Mouse (Mus musculus) limb, embryonic 14.5 days (tissue): ENCODE results near the gene Mnd1. TPM values are rescaled to one million over a fixed set of nuclear protein-coding genes. Genes with fewer than 3 reads are reported as not detected.

Source experiments
- ATAC-seq: fragments of 200-750 bp; cut with Nextera tagmentation; 2 replicates; pipeline ENCODE4 v1.8.0; 2017; ENCODE audit warnings: low read depth, moderate number of reproducible peaks, moderate TSS enrichment; ENCODE audit not compliant: low FRiP score
- DNase-seq: peaks from one replicate; pipeline ENCODE4 v3.0.0-alpha.2; 2015; ENCODE audit warnings: low spot score
- H3K27ac ChIP-seq: fragments of 300-500 bp; sonication (generic); replicated peaks from 2 replicates; pipeline ENCODE4 v1.5.1; 2014; ENCODE audit warnings: low read depth, mild to moderate bottlenecking, low read length, moderate library complexity, mixed read lengths
- H3K27me3 ChIP-seq: fragments of 300-500 bp; sonication (generic); 2 replicates; pipeline ENCODE4 v1.6.1; 2014; ENCODE audit warnings: low read length, mixed read lengths; ENCODE audit not compliant: control insufficient read depth, insufficient read depth
- H3K36me3 ChIP-seq: fragments of 300-500 bp; sonication (generic); 2 replicates; pipeline ENCODE4 v1.6.1; 2014; ENCODE audit warnings: mild to moderate bottlenecking, low read length, moderate library complexity, mixed read lengths; ENCODE audit not compliant: control insufficient read depth, insufficient read depth
- H3K4me1 ChIP-seq: fragments of 300-500 bp; sonication (generic); 2 replicates; pipeline ENCODE4 v1.6.1; 2014; ENCODE audit warnings: antibody characterized with exemption, low read length, mixed read lengths; ENCODE audit not compliant: control insufficient read depth, insufficient read depth
- H3K4me2 ChIP-seq: fragments of 300-500 bp; sonication (generic); replicated peaks from 2 replicates; pipeline ENCODE4 v1.6.1; 2014; ENCODE audit warnings: low read depth, mild to moderate bottlenecking, low read length, moderate library complexity; ENCODE audit not compliant: severe bottlenecking
- H3K4me3 ChIP-seq: fragments of 300-500 bp; sonication (generic); replicated peaks from 2 replicates; pipeline ENCODE4 v1.5.1; 2014; ENCODE audit warnings: low read length
- H3K9ac ChIP-seq: fragments of 300-500 bp; sonication (generic); 2 replicates; pipeline ENCODE4 v1.6.1; 2014; ENCODE audit warnings: mild to moderate bottlenecking, low read depth, low read length, moderate library complexity; ENCODE audit not compliant: severe bottlenecking
- H3K9me3 ChIP-seq: fragments of 300-500 bp; sonication (generic); 2 replicates; pipeline ENCODE4 v1.6.1; 2016; ENCODE audit warnings: low read length; ENCODE audit not compliant: control insufficient read depth
- POLR2A ChIP-seq: fragments of 200-500 bp; IDR thresholded peaks from 2 replicates; pipeline ENCODE4 v1.8.0; 2012; ENCODE audit warnings: inconsistent platforms, mild to moderate bottlenecking, moderate library complexity, borderline replicate concordance; ENCODE audit not compliant: insufficient read depth, insufficient read length; ENCODE audit errors: extremely low read depth
- WGBS: fragments of 180-500 bp; shearing (Covaris S2); extraction: QIAGEN DNeasy Blood & Tissue Kit; methylation state at CpG from one replicate; pipeline ENCODE4 v1.1.7; 2014; 5-methylcytosine and 5-hydroxymethylcytosine counted together
- polyA plus RNA-seq, 2 experiments: library from polyadenylated mRNA; depleted of rRNA in 1 of 2; stranded (reverse) in 1 of 2; unstranded in 1 of 2; fragments of >200 nt; fragmentation: Nextera tagmentation in 1 of 2; extraction: Ambion mirVana in 1 of 2; gene quantifications; 2 replicates each; pipeline versions ENCODE4 v1.2.1 to v1.2.3; 2012 to 2014

The Mnd1 gene
- polyA plus RNA-seq, 2 experiments, result 9.8 to 14.3 TPM

DNA sequence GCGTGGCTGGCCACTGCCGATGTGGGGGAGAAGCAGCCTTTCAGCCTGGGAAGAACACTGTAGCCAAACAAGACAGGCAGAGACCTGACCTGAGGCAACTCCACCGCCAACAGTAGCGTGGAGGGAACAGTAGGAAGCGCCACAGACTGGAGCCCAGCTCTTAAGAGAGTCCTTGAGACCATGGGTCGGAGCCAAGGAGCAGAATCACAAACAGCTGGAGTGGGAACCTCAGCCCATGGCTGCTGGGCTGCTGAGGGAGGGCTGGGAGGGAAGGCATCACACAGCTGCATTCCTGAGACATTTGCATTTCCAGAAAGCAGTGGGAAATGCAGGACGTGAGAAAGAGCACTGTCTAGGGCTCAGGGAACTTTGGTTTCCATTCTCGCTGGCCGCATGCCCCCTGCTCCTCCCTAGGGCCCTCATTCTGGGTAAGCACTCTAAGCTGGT lies 106.8 kb downstream of the Mnd1 start:
- 0 out of 2 replicates have a peak overlapping the region, but pooled peaks have one; percentile 13 for H3K4me2 ChIP-seq
- DNase-seq (peak; percentile 81), ATAC-seq (peak; percentile 91)
- H3K4me1 ChIP-seq, result peaks cover 14% of the 10 kb centered on the region
- no peaks in the 10 kb centered on the region for H3K36me3 ChIP-seq
- no peak overlapping the region for H3K9ac ChIP-seq
- no peaks in the 10 kb centered on the region for H3K27me3 ChIP-seq
- 0 out of 2 replicates have a peak overlapping the region, but pooled peaks have one; percentile 43 for H3K27ac ChIP-seq
- no peaks in the 10 kb centered on the region for H3K9me3 ChIP-seq
- no peak overlapping the region for H3K4me3 ChIP-seq
- TF ChIP-seq POLR2A, result no peak
- 9% methylated on average over 9 of the region's 9 CpGs for WGBS

GRCm38 (mm10) chr3:84046206-84046605 lies 109.4 kb downstream of the Mnd1 start:
- no peak overlapping the region for H3K4me3 ChIP-seq
- TF ChIP-seq POLR2A, result no peak
- DNase-seq (no peak), ATAC-seq (no peak)
- no peaks in the 10 kb centered on the region for H3K36me3 ChIP-seq
- 89% methylated on average over 8 of the region's 8 CpGs for WGBS
- no peaks in the 10 kb centered on the region for H3K27me3 ChIP-seq
- no peak overlapping the region for H3K27ac ChIP-seq
- no peaks in the 10 kb centered on the region for H3K9me3 ChIP-seq
- no peak overlapping the region for H3K4me2 ChIP-seq
- H3K9ac ChIP-seq, result no peak overlapping the region
- peaks cover 14% of the 10 kb centered on the region for H3K4me1 ChIP-seq

- TF ChIP-seq POLR2A, result no peak
- Histone ChIP-seq H3K9me3 (no peaks in the 10 kb centered on the region), H3K9ac (no peak overlapping the region), H3K4me3 (no peak overlapping the region), H3K36me3 (0 out of 2 replicates have a peak, but pooled peaks cover 2% of the 10 kb centered on the region), H3K27ac (no peak overlapping the region), H3K27me3 (no peaks in the 10 kb centered on the region), H3K4me2 (no peak overlapping the region), H3K4me1 (peaks cover 14% of the 10 kb centered on the region)
- ATAC-seq (no peak), DNase-seq (no peak)
- 89% methylated on average over 8 of the region's 8 CpGs for WGBS
Measured at GRCm38 (mm10) chr3:84041739-84042138, 113.8 kb downstream of the Mnd1 start.

DNA sequence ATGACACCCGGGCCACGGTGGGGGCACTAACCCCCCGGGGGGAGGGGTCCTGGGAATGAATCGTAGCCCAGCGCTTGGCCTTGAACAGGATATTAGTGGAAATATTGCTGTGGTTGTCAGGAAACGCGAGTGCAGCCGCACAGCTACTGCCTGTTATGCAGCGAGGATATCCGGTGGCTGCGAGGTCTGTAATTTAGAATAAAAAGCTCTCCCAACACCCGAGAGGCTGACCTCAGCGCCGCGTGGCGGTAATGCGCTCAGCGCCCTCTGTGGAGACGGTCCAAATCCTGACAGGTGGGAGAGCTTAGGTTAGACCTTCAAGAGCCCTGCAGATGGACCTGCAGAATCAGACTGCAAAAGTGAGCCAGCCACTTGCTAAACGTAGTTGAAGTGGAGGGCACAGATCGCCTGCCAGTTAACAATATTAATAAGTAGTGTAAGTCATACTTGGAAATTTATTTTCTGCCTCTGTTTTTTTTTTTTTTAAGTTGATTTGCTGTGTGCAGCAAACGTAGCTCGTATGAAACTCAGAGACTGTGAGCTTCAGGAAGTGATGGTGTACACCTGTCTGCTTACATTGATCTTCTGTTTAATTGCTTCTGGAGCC lies 115.0 kb downstream of the Mnd1 start:
- peak; percentile 65 for DNase-seq
- 2% methylated on average over 22 of the region's 23 CpGs for WGBS
- peak overlapping the region; percentile 84 for H3K27ac ChIP-seq
- peak; percentile 61 for ATAC-seq
- peak overlapping the region; percentile 93 for H3K4me3 ChIP-seq
- peak overlapping the region; percentile 99 for H3K4me2 ChIP-seq
- TF ChIP-seq POLR2A, result no peak
- H3K4me1 ChIP-seq, result peaks cover 14% of the 10 kb centered on the region
- peak overlapping the region; percentile 92 for H3K9ac ChIP-seq
- 0 out of 2 replicates have a peak, but pooled peaks cover 2% of the 10 kb centered on the region for H3K36me3 ChIP-seq
- H3K9me3 ChIP-seq, result no peaks in the 10 kb centered on the region
- H3K27me3 ChIP-seq, result no peaks in the 10 kb centered on the region

DNA sequence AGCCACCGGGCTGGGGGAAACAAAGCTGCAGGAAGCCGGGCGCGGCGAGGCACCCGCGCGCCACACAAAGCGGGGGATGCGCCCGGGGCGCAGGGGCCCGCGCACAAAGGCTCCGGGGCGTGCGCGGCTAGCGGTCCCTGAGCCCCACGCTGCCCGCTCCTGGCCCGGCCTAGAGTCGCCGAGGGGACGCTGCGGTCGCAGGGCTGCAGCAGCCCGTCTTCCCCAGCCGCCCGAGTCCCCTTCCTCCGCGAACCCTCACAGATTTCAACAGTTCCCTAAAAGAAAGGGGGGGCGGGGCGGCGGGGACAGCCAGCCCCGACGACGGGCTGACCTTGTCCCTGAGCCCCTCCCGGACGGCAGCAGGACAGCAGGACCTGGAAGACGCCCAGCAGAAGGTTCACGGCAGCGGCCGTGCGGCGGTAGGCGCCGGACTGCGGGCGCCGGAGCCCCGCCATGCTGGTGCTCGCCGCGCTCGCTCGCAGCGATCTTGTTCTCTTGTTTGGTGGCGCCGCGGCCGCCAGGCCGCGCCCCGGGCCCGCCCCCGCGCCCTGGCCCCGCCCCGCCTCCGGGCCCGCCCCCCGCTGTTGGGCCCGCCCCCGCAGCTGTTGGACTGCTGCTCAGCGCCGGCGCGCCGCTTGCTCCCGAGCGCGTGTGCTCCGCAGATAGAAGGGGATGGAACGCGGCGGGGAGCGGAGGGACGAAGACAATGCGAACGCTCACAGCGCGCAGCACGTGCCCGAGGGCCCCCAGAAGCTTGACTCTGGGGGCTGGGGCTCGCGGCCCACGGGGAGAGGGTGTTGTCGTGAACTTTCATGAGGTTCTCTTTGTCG lies 115.7 kb downstream of the Mnd1 start, which contains the start of gene Tmem131l:
Gene Tmem131l, minus strand, starts transcription at position 530 of the 830 bp plus-strand sequence.
- peak within 1 kb of the TSS; percentile 92 for H3K9ac ChIP-seq
- no peaks in the 10 kb centered on the region for H3K27me3 ChIP-seq
- no peaks in the 10 kb centered on the region for H3K9me3 ChIP-seq
- DNase-seq (peak; percentile 77), ATAC-seq (peak; percentile 95)
- H3K36me3 ChIP-seq, result 0 out of 2 replicates have a peak, but pooled peaks cover 2% of the 10 kb centered on the region
- under 1% methylated on average over 35 of the region's 100 CpGs for WGBS
- H3K27ac ChIP-seq, result peak within 1 kb of the TSS; percentile 87
- H3K4me3 ChIP-seq, result peak within 1 kb of the TSS; percentile 93
- H3K4me1 ChIP-seq, result peaks cover 14% of the 10 kb centered on the region
- peak within 1 kb of the TSS; percentile 99 for H3K4me2 ChIP-seq
- peak; percentile 98 for TF ChIP-seq POLR2A
